Mouse (Mus musculus) cortical plate, adult 2 months (tissue): ENCODE measurements around the gene Ksr1.

Experiments
- CTCF ChIP-seq: fragments of 200-500 bp; IDR thresholded peaks from 2 replicates; pipeline ENCODE4 v1.5.1; 2011; ENCODE audit warnings: mild to moderate bottlenecking, control low read depth, low read length; ENCODE audit not compliant: insufficient read depth; ENCODE audit errors: extremely low read depth
- POLR2A ChIP-seq: fragments of 200-500 bp; IDR thresholded peaks from 2 replicates; pipeline ENCODE4 v1.6.1; 2011; ENCODE audit warnings: mild to moderate bottlenecking, low read length, control low read depth; ENCODE audit not compliant: insufficient read depth; ENCODE audit errors: extremely low read depth

DNA sequence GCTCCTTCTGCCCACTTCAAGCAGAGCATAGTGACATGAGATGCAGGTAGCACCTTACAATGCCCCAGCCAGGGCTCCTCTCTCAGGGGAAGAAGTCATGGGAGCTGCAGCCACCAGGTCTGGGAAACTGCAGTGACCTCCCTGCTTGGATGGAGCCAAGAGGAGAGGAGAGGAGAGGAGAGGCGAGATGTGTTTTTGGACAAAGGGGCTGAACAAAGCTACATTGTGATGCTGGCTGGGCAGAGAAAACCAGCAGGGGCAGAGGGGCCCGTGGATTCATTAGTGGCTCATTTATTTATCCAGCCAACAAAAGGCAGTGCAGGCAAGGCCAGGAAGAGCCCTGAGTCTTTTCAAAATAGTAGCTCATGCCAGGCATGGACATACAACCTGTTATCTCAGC lies 50.5 kb downstream of the Ksr1 start:
- TF ChIP-seq CTCF (no peak), POLR2A (no peak)
